Mouse (Mus musculus): ENCODE results near the gene Nrsn2. TPM values are rescaled to one million over a fixed set of nuclear protein-coding genes. Genes with fewer than 3 reads are reported as not detected.
A peak's percentile ranks its signal among the peaks of the same experiment; 100 is the strongest.

Nrsn2 gene
- polyA plus RNA-seq, 1 experiment from 2014 or later = 1.5 TPM

DNA sequence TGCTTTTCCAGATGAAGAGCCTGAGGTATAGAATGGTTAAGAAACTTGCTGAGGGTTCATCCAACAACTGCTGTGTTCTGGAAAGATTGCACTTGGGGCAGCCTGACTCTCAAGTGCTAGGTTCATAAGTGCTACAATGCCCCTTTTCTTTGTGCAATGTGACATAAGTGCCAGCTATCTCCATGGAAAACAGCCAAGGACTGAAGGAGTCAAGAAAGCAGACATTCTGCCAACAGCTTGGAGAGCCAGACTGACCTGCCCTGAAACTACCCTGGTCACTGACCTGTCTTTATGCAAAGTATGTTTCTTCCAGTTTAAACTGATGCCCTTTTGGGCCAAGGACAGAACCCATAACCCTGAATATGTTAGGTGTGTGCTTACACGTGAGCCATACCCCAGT, 39.6 kb downstream of the Nrsn2 start:
- no peaks in the 10 kb centered on the region for H3K9me3 ChIP-seq
- no peak overlapping the region for H3K9ac ChIP-seq
- no peaks in the 10 kb centered on the region for H3K36me3 ChIP-seq
- H3K4me3 ChIP-seq = no peak overlapping the region
- no peak overlapping the region for H3K4me2 ChIP-seq
- H3K4me1 ChIP-seq = no peaks in the 10 kb centered on the region; the same call in 1 of the 2 replicates
- H3K27ac ChIP-seq = no peak overlapping the region
- ATAC-seq (ENCODE audit: insufficient number of reproducible peaks, low FRiP score, low TSS enrichment, low read depth) = no peak
- H3K27me3 ChIP-seq = no peaks in the 10 kb centered on the region
- WGBS = 80% methylated on average over 1 of the region's 1 CpGs

DNA sequence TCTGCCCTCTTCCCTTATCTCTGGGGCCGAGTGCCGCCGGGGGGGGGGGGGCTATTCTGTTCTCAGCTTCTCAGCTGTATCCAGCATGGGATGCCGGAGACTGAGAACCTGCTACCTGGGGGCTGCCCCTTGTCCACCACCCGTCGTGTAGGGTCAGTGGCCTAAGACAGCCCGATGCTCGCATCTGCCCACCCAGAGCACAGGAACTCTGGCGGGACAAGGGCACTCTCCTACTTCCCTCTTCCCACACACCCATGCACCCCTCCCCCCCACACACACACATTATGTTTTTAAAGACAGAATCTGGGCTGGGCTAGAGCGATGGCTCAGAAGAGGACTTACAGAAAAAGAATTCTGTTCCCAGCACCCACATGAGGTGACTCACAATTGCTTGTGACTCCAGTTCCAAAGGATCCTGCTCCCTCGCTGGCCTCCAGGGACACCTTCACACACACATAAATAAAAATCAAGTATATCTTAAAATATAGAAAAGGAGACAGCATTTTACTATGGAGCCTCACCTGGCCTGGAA, 41.1 kb downstream of the Nrsn2 start:
- Histone ChIP-seq H3K27ac (no peak overlapping the region), H3K9me3 (no peaks in the 10 kb centered on the region), H3K27me3 (no peaks in the 10 kb centered on the region), H3K4me2 (no peak overlapping the region), H3K36me3 (no peaks in the 10 kb centered on the region), H3K4me3 (no peak overlapping the region), H3K4me1 (peaks cover 7% of the 10 kb centered on the region), H3K9ac (no peak overlapping the region)
- no peak for ATAC-seq (ENCODE audit: insufficient number of reproducible peaks, low FRiP score, low TSS enrichment, low read depth)
- whole genome bisulfite sequencing = 53% methylated on average over 10 of the region's 11 CpGs

DNA sequence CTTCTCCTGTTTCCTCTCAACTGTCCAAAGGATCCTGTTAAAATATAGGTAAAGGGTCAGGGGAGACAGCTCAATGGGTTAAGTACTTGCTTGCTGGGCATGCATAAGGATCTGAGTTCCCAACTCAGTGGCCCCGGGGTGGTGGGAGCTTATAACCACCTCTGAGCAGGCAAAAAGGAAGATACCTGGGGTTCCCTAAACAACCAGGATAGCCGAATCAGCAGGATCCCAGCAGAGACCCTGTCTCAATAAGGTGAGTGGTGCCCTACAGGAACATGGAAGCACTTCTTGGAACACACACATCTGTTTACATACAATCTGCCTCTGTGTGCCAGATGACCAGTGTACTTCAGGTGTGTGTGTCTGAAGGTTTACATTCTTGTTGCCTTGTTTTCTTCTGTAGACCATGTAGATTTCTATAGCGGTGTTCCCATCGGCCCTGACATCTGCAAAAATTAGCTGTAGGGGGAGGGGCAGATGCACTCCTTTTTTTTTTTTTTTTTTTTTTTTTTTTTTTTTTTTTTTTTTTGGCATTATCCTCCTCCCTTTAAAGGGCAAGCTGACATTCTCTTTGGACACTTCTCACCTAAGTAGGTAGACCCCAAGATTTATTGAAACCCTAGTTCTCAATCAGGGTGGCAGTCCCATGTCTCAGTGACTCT, 43.0 kb downstream of the Nrsn2 start:
- Histone ChIP-seq H3K27me3 (no peaks in the 10 kb centered on the region), H3K4me3 (no peak overlapping the region), H3K4me2 (no peak overlapping the region), H3K9ac (no peak overlapping the region), H3K36me3 (peaks cover 15% of the 10 kb centered on the region), H3K27ac (no peak overlapping the region), H3K4me1 (peaks cover 7% of the 10 kb centered on the region), H3K9me3 (no peaks in the 10 kb centered on the region)
- ATAC-seq (ENCODE audit: insufficient number of reproducible peaks, low FRiP score, low TSS enrichment, low read depth) = no peak
- WGBS = 68% methylated on average over 4 of the region's 4 CpGs

DNA sequence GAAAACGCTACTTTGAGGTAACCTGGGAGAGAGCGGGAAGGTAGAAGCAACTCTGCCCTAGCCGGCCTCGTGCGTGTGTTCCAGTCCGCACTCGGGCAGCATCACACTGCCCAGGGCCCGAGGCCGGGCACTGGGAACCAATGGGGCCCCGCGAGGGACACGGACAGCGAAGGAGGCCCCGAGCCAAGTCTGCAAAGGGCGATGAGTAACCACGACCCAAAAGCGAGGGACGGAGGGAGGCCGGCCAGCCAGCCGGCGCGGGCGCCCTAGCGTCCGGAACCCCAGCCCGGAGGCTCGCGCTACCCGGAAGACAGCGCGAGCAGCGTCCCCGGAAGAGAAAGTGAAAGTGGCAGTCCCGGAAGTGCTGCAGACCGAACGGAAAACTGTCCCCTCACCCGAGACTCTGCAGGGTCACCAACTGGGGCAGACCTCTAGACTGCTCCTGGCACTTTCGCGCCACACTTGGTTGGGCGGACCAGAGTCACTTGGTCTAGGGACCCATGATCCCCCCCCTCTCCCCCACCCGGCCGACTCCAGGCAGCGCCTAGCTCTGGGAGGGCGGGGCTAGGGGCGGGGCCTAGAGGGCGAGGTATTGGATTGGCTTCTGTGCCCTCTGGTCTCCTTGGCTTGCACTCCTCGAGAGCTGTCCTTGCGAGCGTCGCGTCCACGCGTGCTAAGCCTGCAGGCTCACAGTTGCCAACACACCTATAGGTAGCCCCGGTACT, 44.2 kb downstream of the Nrsn2 start, which contains the start of gene Rbck1:
Gene Rbck1 (minus strand): TSS at position 553 of the 725 bp plus-strand sequence.
- Histone ChIP-seq H3K27ac (peak within 1 kb of the TSS; percentile 92), H3K9ac (peak within 1 kb of the TSS; percentile 90), H3K4me3 (peak within 1 kb of the TSS; percentile 93), H3K27me3 (no peaks in the 10 kb centered on the region), H3K4me2 (peak within 1 kb of the TSS; percentile 68), H3K36me3 (peaks cover 20% of the 10 kb centered on the region), H3K9me3 (no peaks in the 10 kb centered on the region), H3K4me1 (peaks cover 9% of the 10 kb centered on the region)
- WGBS = under 1% methylated on average over 54 of the region's 54 CpGs
- peak; percentile 93 for ATAC-seq (ENCODE audit: insufficient number of reproducible peaks, low FRiP score, low TSS enrichment, low read depth)

DNA sequence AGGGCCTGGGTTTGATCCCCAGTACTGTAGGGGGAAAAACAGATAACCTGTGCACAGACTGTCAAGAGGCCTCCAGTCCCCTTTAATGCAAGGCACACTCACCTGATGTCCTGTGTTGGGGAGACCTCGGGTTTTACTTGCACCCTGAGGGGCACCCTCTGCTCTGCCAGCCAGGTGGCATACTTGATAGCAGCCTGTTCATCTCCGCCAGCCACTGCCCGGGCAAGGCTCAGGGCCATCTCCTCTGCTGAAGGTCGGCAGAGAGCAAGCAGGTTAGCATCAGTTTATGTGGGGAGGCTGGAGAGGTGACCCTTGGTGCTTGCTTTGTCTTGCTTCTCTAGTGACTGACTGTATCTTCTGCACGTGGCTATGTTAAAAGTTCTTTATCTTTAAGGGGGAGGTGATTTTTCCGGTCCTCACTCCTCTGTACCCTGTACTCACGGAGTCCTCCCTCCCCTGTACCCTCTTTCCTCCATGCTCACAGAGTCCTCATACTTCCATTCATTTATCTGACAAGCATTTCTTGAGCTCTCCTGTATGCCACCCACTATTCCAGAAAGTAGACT, 45.5 kb downstream of the Nrsn2 start:
- 59% methylated on average over 7 of the region's 7 CpGs for WGBS
- H3K9me3 ChIP-seq = no peaks in the 10 kb centered on the region
- H3K4me3 ChIP-seq = peak overlapping the region; percentile 93
- peaks cover 9% of the 10 kb centered on the region for H3K4me1 ChIP-seq
- H3K27ac ChIP-seq = no peak overlapping the region
- peak overlapping the region; percentile 68 for H3K4me2 ChIP-seq
- H3K36me3 ChIP-seq = peaks cover 33% of the 10 kb centered on the region
- H3K27me3 ChIP-seq = no peaks in the 10 kb centered on the region
- no peak overlapping the region for H3K9ac ChIP-seq
- no peak for ATAC-seq (ENCODE audit: insufficient number of reproducible peaks, low FRiP score, low TSS enrichment, low read depth)

DNA sequence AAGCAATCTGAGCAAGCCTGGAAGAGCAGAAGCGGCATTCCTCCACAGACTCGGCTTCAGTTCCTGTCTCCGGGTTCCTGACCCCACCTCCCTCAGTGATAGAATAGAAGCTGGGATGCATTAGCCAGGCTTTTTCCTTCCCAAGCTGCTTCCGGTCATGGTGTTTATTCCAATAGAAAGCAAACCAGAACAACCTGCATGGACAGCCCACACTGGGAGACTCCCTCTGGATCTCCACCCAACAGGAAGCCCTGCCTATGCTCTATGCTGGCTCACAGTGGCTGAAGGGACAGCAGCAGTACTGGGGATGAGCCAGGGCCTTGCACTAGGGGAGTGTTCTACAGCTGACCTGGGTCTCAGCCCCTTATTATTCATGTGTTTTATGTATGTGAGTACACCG, 48.5 kb downstream of the Nrsn2 start:
- Histone ChIP-seq H3K9me3 (no peaks in the 10 kb centered on the region), H3K4me3 (no peak overlapping the region), H3K9ac (no peak overlapping the region), H3K4me1 (peaks cover 9% of the 10 kb centered on the region), H3K27ac (no peak overlapping the region), H3K36me3 (peaks cover 62% of the 10 kb centered on the region), H3K27me3 (no peaks in the 10 kb centered on the region), H3K4me2 (no peak overlapping the region)
- no peak for ATAC-seq (ENCODE audit: insufficient number of reproducible peaks, low FRiP score, low TSS enrichment, low read depth)
- WGBS = 75% methylated on average over 5 of the region's 5 CpGs

DNA sequence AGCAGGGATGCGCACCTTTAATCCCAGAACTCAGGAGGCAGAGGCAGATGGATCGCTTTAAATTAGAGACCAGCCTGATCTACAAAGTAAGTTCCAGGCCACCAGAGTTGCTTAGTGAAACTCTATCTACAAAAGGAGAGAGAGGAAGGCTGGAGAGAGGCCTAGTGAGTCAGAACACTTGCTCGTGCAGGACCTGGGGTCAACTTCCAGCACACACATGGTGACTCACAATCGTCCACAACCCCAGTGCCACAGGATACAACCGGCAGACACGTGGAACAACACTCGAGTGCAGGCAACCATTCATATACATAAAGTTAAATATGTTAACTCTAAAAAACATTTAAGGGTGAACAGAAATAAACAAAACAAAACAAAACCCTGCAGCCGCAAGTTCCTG, 49.8 kb downstream of the Nrsn2 start:
- no peak overlapping the region for H3K4me3 ChIP-seq
- 83% methylated on average over 8 of the region's 8 CpGs for WGBS
- H3K4me1 ChIP-seq = peaks cover 9% of the 10 kb centered on the region
- no peaks in the 10 kb centered on the region for H3K9me3 ChIP-seq
- H3K36me3 ChIP-seq = peaks cover 76% of the 10 kb centered on the region
- no peak overlapping the region for H3K27ac ChIP-seq
- ATAC-seq (ENCODE audit: insufficient number of reproducible peaks, low FRiP score, low TSS enrichment, low read depth) = no peak
- H3K4me2 ChIP-seq = no peak overlapping the region
- H3K27me3 ChIP-seq = no peaks in the 10 kb centered on the region
- H3K9ac ChIP-seq = no peak overlapping the region

DNA sequence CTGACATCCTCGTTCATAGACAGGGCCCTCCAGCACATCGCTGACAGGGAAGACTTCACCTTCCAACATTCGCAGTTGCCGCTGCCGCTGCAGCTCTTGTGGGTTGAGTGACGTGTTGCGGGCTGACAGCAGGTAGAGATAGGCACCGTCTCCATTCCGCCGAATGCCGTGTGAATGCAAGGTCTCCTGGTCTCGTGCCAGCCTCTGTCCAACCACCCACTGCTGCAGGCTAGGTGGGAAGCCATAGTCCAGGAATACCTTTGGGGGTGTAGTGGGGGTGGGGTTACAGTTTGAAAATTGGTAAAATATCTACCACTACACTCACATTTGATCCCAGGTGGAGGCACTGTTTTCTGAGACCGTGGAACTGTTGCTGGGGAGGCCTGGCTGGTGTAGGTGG, 50.3 kb downstream of the Nrsn2 start:
- Histone ChIP-seq H3K4me1 (peaks cover 9% of the 10 kb centered on the region), H3K27ac (no peak overlapping the region), H3K36me3 (peaks cover 81% of the 10 kb centered on the region), H3K9me3 (no peaks in the 10 kb centered on the region), H3K9ac (no peak overlapping the region), H3K4me2 (no peak overlapping the region), H3K27me3 (no peaks in the 10 kb centered on the region), H3K4me3 (no peak overlapping the region)
- no peak for ATAC-seq (ENCODE audit: insufficient number of reproducible peaks, low FRiP score, low TSS enrichment, low read depth)
- 93% methylated on average over 13 of the region's 13 CpGs for WGBS

DNA sequence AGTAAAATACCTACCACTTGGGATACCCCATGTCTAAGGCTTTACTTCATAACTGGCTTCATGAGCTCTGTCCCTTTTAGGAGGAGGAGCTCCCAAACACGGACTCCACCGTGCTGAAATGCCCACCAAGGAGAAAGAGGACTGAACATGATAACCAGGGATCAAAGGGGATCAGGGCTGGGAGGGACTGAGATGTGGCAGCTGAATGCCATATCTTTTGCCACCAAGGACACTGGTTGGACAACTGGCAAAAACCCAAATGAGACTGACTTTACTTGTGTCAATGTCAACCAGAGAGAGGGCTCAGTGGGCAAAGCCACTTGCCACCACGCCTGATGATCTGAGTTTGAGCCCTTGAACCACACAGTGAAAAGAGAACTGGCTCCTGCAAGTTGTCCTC, 51.6 kb downstream of the Nrsn2 start:
- Histone ChIP-seq H3K4me3 (no peak overlapping the region), H3K4me2 (no peak overlapping the region), H3K4me1 (0 out of 2 replicates have a peak, but pooled peaks cover 2% of the 10 kb centered on the region), H3K36me3 (peaks cover 91% of the 10 kb centered on the region), H3K9ac (no peak overlapping the region), H3K27ac (no peak overlapping the region), H3K27me3 (no peaks in the 10 kb centered on the region), H3K9me3 (no peaks in the 10 kb centered on the region)
- ATAC-seq (ENCODE audit: insufficient number of reproducible peaks, low FRiP score, low TSS enrichment, low read depth) = no peak
- 84% methylated on average over 3 of the region's 3 CpGs for WGBS

DNA sequence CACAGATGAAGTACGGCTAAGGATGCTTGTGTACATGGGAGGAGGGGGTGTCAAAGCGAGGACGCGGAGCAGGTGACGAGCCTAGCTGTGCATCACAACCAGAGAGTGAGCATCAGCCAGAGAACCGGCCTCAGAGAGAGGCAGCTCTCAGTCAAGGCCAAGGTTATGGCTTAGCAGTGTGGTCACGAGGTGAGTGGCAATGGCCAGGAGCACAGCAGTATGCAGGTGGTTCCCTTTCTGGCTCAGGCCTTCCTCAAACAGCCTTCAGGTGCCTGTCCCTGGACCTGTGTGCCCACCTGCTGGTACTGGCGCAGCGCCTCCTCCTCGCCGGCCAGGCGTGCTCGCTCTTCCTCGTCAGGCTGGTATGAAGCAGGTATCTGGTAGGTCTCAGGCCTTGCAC, 52.5 kb downstream of the Nrsn2 start:
- 92% methylated on average over 14 of the region's 14 CpGs for WGBS
- no peaks in the 10 kb centered on the region for H3K27me3 ChIP-seq
- H3K9ac ChIP-seq = no peak overlapping the region
- H3K27ac ChIP-seq = no peak overlapping the region
- no peak overlapping the region for H3K4me3 ChIP-seq
- H3K4me1 ChIP-seq = 0 out of 2 replicates have a peak, but pooled peaks cover 2% of the 10 kb centered on the region
- H3K36me3 ChIP-seq = peaks cover 91% of the 10 kb centered on the region
- H3K9me3 ChIP-seq = no peaks in the 10 kb centered on the region
- no peak for ATAC-seq (ENCODE audit: insufficient number of reproducible peaks, low FRiP score, low TSS enrichment, low read depth)
- no peak overlapping the region for H3K4me2 ChIP-seq

DNA sequence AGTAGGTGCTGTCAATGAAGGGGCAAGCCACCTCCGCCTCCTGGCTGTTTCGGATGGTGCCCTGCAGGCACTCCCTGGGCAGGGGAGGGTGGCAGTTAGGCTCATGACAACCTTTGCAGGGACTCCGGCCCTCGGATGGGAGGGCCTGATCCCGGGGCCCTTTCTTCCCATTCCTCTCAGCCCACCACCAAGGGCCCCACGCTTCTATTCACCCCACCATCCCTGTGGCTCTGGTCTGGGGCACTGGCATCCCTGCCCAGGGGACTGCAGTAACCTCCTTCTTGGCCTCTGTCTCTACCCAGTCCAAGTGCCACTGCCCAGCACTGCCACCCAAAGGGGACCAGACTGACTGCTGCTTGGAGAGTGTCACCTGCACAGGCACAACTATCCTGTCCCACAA, 54.2 kb downstream of the Nrsn2 start:
- Histone ChIP-seq H3K4me2 (no peak overlapping the region), H3K4me1 (no peaks in the 10 kb centered on the region), H3K9me3 (no peaks in the 10 kb centered on the region), H3K27ac (no peak overlapping the region; the same call in 1 of the 2 replicates), H3K4me3 (no peak overlapping the region), H3K36me3 (peaks cover 97% of the 10 kb centered on the region), H3K27me3 (no peaks in the 10 kb centered on the region), H3K9ac (no peak overlapping the region)
- ATAC-seq (ENCODE audit: insufficient number of reproducible peaks, low FRiP score, low TSS enrichment, low read depth) = no peak
- WGBS = 96% methylated on average over 6 of the region's 6 CpGs

DNA sequence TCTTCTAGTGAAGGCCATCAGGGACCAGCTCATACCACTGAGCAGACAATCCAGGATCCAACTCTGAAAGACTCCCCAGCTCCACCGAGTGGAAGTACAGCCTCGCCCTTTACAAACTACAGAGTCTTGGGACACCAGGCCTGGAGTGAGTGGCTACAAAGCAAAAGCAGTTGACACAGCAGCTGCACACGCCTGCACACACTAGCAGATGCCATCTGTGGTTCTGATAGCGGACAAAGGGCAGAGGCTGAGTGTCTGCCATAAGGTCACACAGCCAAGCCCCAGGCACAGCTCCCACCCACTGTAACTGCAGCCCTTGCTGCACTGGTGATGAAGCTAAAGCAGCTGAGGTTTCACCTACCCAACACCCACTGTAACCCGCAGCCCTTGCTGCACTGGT, 54.9 kb downstream of the Nrsn2 start:
- peaks cover 97% of the 10 kb centered on the region for H3K36me3 ChIP-seq
- no peak overlapping the region for H3K4me3 ChIP-seq
- WGBS = 82% methylated on average over 5 of the region's 5 CpGs
- H3K9ac ChIP-seq = no peak overlapping the region
- ATAC-seq (ENCODE audit: insufficient number of reproducible peaks, low FRiP score, low TSS enrichment, low read depth) = peak; percentile 22; the same call in 1 of the 2 replicates
- no peaks in the 10 kb centered on the region for H3K4me1 ChIP-seq
- H3K27me3 ChIP-seq = no peaks in the 10 kb centered on the region
- H3K27ac ChIP-seq = no peak overlapping the region
- H3K9me3 ChIP-seq = no peaks in the 10 kb centered on the region
- no peak overlapping the region for H3K4me2 ChIP-seq
